Mouse (Mus musculus) neural tube, embryonic 11.5 days (tissue): ENCODE measurements around the gene Ruvbl2. TPM values are rescaled to one million over a fixed set of nuclear protein-coding genes. Genes with fewer than 3 reads are reported as not detected.
A peak's percentile ranks its signal among the peaks of the same experiment; 100 is the strongest.
"Not testable (repeated sequence)": the region's sequence is repeated elsewhere in the genome, so short reads cannot be mapped to it uniquely, and the experiment has no call there.

Source experiments
- ATAC-seq: fragments of 200-750 bp; cut with Nextera tagmentation; 2 replicates; pipeline ENCODE4 v1.8.0; 2017; ENCODE audit warnings: moderate number of reproducible peaks, mild to moderate bottlenecking, moderate TSS enrichment, moderate library complexity; ENCODE audit not compliant: insufficient read depth, low FRiP score, low TSS enrichment
- DNase-seq: peaks from one replicate; pipeline ENCODE4 v3.0.0-alpha.2; 2015; ENCODE audit warnings: low spot score
- H3K27ac ChIP-seq: fragments of 300-500 bp; sonication (generic); 2 replicates; pipeline ENCODE4 v1.5.1; 2014; ENCODE audit warnings: low read depth, mild to moderate bottlenecking, low read length
- H3K27me3 ChIP-seq: fragments of 300-500 bp; sonication (generic); 2 replicates; pipeline ENCODE4 v1.6.1; 2014; ENCODE audit warnings: mild to moderate bottlenecking, low read length, mixed read lengths; ENCODE audit not compliant: control insufficient read depth, insufficient read depth
- H3K36me3 ChIP-seq: fragments of 300-500 bp; sonication (generic); 2 replicates; pipeline ENCODE4 v1.6.1; 2014; ENCODE audit warnings: mild to moderate bottlenecking, low read length, moderate library complexity, mixed read lengths; ENCODE audit not compliant: control insufficient read depth, insufficient read depth
- H3K4me1 ChIP-seq: fragments of 300-500 bp; sonication (generic); 2 replicates; pipeline ENCODE4 v1.6.1; 2014; ENCODE audit warnings: low read length, mixed read lengths; ENCODE audit not compliant: control insufficient read depth, insufficient read depth
- H3K4me2 ChIP-seq: fragments of 300-500 bp; sonication (generic); 2 replicates; pipeline ENCODE4 v1.6.1; 2014; ENCODE audit warnings: low read depth, mild to moderate bottlenecking, moderate library complexity
- H3K4me3 ChIP-seq: fragments of 300-500 bp; sonication (generic); 2 replicates; pipeline ENCODE4 v1.5.1; 2014; ENCODE audit warnings: low read depth, low read length
- H3K9ac ChIP-seq: fragments of 300-500 bp; sonication (generic); 2 replicates; pipeline ENCODE4 v1.6.1; 2014; ENCODE audit warnings: mild to moderate bottlenecking, low read length
- H3K9me3 ChIP-seq: fragments of 300-500 bp; sonication (generic); 2 replicates; pipeline ENCODE4 v1.6.1; 2016; ENCODE audit warnings: low read length; ENCODE audit not compliant: control insufficient read depth
- WGBS: fragments of 180-500 bp; shearing (Covaris S2); extraction: QIAGEN DNeasy Blood & Tissue Kit; methylation state at CpG from one replicate; pipeline ENCODE4 v1.1.7; 2014; 5-methylcytosine and 5-hydroxymethylcytosine counted together
- polyA plus RNA-seq: library from polyadenylated mRNA; unstranded; fragments of >200 nt; fragmentation: Nextera tagmentation; extraction: Ambion mirVana; gene quantifications from 2 replicates; pipeline ENCODE4 v1.2.1, GENCODE M21; 2014

Gene Ruvbl2
- 165 and 172 TPM in 2 replicates for polyA plus RNA-seq

DNA sequence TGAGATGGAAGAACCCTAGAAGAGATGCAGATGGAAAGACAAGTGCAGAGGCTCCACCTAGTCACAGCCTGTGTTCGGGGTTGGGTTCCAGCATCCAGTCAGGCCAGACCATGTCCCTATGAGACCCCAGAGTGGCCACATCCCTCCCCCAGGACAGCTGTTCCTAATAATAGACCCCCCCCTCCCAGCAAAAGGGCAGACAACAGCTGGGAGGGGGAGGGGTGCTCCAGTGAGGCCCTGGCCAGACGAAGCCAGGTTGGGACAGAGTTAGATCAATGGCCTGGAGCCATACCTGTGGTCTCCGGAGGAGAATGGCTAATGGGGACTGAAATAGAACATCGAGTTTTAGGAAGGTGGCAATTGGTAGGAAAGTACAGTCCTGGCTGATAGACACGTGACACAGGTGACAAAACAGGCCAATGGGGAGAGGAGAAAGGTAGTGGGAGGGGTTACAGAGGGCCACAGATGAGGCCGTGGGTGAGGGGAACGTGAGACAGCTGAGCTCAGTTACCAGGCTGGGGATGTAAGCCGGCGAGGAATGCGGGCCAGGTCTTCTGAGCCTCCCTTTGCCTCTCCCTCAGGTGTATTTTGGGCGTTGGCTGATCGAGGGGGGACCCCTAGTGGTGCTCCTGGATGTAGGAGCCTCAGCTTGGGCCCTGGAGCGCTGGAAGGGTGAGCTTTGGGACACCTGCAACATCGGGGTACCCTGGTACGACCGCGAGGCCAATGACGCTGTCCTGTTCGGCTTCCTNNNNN is at the start of gene Ruvbl2:
Gene Ruvbl2 (minus strand): TSS at position 576 of the 756 bp plus-strand sequence.
- Histone ChIP-seq H3K27me3 (no peaks in the 10 kb centered on the region), H3K36me3 (no peaks in the 10 kb centered on the region), H3K9ac (no peak within 1 kb of the TSS), H3K4me3 (no peak within 1 kb of the TSS), H3K27ac (no peak within 1 kb of the TSS), H3K9me3 (no peaks in the 10 kb centered on the region), H3K4me1 (peaks cover 18% of the 10 kb centered on the region; the same call in 1 of the 2 replicates), H3K4me2 (no peak within 1 kb of the TSS)
- 27% methylated on average over 19 of the region's 19 CpGs for WGBS
- DNase-seq = no peak
- no peak for ATAC-seq

DNA sequence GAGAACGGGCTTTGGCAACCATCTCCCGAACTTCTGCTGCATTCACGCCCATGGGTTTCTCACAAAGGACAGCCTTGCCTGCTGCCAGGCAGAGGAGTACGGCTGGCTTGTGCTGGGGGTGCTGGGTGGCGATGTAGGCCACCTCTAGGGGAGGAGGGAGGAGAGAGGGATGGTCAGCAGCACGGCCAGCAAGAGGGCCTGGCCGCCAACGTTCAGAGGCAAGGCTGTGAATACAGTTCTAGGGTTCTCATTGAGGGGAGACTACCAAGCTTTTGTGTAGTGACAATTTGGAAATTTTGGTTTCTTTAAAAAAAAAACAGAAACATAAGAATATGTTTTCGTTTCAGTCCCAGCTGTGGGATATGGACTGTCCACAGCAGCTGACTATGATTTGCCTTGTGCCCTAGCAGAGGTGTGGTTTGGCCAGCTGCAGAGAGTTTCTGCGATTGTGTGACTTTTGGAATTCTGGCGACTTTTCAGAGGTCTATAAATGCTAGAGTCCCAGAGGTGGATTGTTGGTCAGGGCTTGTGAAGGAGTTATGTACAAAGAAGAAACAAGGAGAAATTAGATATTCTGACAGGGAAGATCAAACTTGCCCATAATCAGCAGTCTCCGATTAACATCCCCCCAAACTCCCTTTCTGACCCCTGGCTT is 49.0 kb upstream of the Ruvbl2 start, which contains the start of gene Gm45808:
Gene Gm45808 (minus strand): TSS at position 51 of the 655 bp plus-strand sequence.
- H3K27ac ChIP-seq = no peak within 1 kb of the TSS
- no peaks in the 10 kb centered on the region for H3K36me3 ChIP-seq
- DNase-seq (no peak), ATAC-seq (no peak)
- WGBS = 90% methylated on average over 12 of the region's 12 CpGs
- no peak within 1 kb of the TSS for H3K9ac ChIP-seq
- no peaks in the 10 kb centered on the region for H3K9me3 ChIP-seq
- no peak within 1 kb of the TSS for H3K4me3 ChIP-seq
- no peaks in the 10 kb centered on the region for H3K4me1 ChIP-seq
- H3K27me3 ChIP-seq = no peaks in the 10 kb centered on the region
- H3K4me2 ChIP-seq = no peak within 1 kb of the TSS

DNA sequence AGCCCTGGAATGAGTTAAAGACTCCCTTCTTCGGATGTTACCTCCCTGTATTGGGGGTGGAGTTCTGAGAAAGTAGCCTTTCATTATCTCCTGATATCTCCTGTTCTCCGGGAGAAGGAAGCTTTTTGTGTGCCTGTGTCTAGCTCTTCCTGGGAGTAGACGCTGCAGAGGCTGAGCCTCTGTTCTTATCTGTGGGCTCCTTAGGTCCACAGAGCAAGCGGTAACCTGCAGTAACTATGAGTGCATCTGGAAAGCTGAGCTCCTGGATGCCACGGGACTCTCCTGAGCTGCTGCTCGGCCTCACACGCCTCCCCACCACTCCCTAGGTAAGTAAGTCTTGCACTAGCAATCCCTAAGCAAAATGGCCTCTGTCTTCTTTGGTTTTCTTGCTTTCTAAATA is 48.3 kb upstream of the Ruvbl2 start:
- Histone ChIP-seq H3K27me3 (no peaks in the 10 kb centered on the region), H3K9me3 (no peaks in the 10 kb centered on the region), H3K4me3 (no peak overlapping the region), H3K4me1 (no peaks in the 10 kb centered on the region), H3K9ac (no peak overlapping the region), H3K36me3 (no peaks in the 10 kb centered on the region), H3K27ac (no peak overlapping the region), H3K4me2 (no peak overlapping the region)
- WGBS = 87% methylated on average over 7 of the region's 7 CpGs
- ATAC-seq = no peak
- DNase-seq = no peak

DNA sequence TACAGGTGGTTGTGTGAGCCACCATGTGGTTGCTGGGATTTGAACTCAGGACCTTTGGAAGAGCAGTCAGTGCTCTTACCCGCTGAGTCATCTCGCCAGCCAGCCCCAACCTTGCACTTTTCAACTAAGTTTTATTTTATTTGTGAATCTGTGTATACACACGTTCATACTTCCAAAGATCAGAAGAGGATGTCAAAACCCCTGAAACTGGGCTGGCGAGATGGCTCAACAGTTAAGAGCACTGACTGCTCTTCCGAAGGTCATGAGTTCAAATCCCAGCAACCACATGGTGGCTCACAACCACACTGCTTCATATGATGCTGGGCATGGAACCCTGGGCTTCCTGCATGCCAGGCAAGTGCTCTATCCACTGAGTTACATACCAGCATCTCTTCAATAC is 47.1 kb upstream of the Ruvbl2 start:
- H3K36me3 ChIP-seq, ATAC-seq, H3K4me3 ChIP-seq, H3K9me3 ChIP-seq, H3K4me1 ChIP-seq, H3K27me3 ChIP-seq, H3K9ac ChIP-seq, DNase-seq, H3K27ac ChIP-seq, H3K4me2 ChIP-seq: not testable (repeated sequence)
- WGBS = 91% methylated on average over 5 of the region's 5 CpGs

DNA sequence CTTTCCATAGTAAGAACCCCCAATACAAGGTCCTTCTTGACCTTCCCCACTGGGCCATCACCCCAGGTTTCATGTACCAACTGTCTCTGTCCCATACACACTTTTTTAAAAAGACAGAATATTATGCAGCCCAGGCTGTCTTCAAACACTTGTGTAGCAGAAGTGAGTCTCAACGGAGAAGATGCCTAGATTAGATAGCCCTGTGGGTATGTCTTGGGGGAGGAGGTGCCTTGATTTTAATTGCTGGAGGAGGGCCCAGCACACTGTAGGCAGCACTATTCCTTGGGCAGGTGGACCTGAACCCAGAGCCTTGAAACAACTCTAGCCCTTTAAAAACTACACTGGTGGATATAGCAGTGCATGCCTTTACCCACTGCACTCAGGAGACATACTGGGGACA is 44.3 kb upstream of the Ruvbl2 start:
- no peak for ATAC-seq
- 91% methylated on average over 1 of the region's 1 CpGs for WGBS
- H3K27me3 ChIP-seq = no peaks in the 10 kb centered on the region

DNA sequence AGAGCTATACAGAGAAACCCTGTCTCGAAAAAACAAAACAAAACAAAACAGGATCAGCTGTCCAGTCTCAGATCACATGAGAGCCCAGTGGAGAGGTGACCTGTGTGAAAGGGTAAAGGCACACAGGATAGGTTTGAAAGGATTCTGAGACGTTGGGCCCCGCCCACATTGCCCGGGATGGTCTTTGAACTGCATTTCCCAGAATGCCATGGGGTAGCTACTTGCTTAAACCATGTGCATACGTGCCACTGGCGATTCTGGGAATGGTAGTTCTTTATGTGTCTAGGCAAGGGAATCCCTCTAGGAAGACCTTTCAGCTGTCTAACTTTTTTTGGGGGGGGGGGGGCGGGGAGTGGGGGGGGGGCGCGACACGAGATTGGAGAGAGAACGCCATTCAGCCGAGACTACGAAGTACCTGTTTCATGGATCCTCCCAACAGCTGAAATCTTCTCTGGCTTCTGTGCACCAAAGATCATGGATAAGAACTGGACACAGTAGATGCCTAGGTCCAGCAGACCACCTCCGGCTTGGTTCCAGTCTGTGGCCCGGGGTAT is 43.6 kb upstream of the Ruvbl2 start, which contains the start of gene Tulp2:
Gene Tulp2 (plus strand): TSS at position 504 of the 554 bp plus-strand sequence.
- 53% methylated on average over 15 of the region's 15 CpGs for WGBS
- no peak within 1 kb of the TSS for H3K27ac ChIP-seq
- ATAC-seq = peak; percentile 71
- no peak within 1 kb of the TSS for H3K9ac ChIP-seq
- peak; percentile 53 for DNase-seq
- H3K9me3 ChIP-seq = no peaks in the 10 kb centered on the region
- H3K4me1 ChIP-seq = no peaks in the 10 kb centered on the region
- no peaks in the 10 kb centered on the region for H3K36me3 ChIP-seq
- H3K4me2 ChIP-seq = no peak within 1 kb of the TSS
- no peak within 1 kb of the TSS for H3K4me3 ChIP-seq
- H3K27me3 ChIP-seq = no peaks in the 10 kb centered on the region

More for the DNA sequence above, 44.3 kb upstream of the Ruvbl2 start:
- no peak for DNase-seq
- Histone ChIP-seq H3K36me3 (no peaks in the 10 kb centered on the region), H3K4me3 (no peak overlapping the region), H3K9ac (no peak overlapping the region), H3K9me3 (no peaks in the 10 kb centered on the region), H3K27ac (no peak overlapping the region), H3K4me1 (no peaks in the 10 kb centered on the region), H3K4me2 (no peak overlapping the region)

DNA sequence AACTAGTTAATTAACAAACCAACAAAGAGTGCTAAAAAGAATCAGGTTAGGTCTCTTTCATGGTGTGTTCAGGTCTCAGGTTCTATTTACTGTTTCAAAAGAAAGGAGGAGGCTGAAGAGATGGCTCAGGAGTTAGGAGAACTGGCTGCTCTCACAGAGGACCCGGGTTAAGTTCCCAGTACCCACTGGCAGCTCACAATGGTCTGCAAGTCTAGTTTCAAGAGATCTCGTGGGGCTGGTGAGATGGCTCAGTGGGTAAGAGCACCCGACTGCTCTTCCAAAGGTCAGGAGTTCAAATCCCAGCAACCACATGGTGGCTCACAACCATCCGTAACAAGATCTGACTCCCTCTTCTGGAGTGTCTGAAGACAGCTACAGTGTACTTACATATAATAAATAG is 42.4 kb upstream of the Ruvbl2 start:
- H3K9me3 ChIP-seq, H3K9ac ChIP-seq, H3K4me3 ChIP-seq, H3K36me3 ChIP-seq, H3K4me1 ChIP-seq, ATAC-seq, DNase-seq, H3K27me3 ChIP-seq, H3K27ac ChIP-seq, H3K4me2 ChIP-seq: not testable (repeated sequence)
- WGBS = 78% methylated on average over 3 of the region's 4 CpGs

DNA sequence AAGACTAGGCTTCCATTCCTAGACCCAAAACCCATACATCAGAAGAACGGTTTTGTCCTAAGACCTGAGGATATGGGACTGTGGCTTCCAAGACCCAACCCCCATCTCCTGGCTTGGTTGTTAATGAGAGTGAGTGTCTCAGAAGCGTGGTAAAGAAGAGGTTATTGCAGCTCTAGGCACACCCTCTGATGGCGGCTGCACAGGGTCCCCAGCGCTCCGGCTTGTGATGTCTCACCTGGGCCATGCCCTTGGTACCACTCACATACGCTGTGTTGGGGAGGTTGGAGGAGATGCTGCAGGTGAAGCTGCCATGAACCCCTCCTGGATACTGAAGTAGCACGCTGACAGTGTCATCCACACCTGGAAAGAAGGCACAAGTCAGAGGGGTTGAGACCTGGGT is 40.9 kb upstream of the Ruvbl2 start:
- no peaks in the 10 kb centered on the region for H3K36me3 ChIP-seq
- DNase-seq = no peak
- no peak overlapping the region for H3K27ac ChIP-seq
- no peaks in the 10 kb centered on the region for H3K9me3 ChIP-seq
- WGBS = 93% methylated on average over 7 of the region's 7 CpGs
- no peaks in the 10 kb centered on the region for H3K4me1 ChIP-seq
- no peaks in the 10 kb centered on the region for H3K27me3 ChIP-seq
- ATAC-seq = no peak
- H3K4me2 ChIP-seq = no peak overlapping the region
- no peak overlapping the region for H3K9ac ChIP-seq
- no peak overlapping the region for H3K4me3 ChIP-seq
